Mouse (Mus musculus): Measurements from ENCODE around the gene Ddias. TPM values are rescaled to one million over a fixed set of nuclear protein-coding genes. Genes with fewer than 3 reads are reported as not detected.
A peak's percentile ranks its signal among the peaks of the same experiment; 100 is the strongest.

The Ddias gene
- total and polyA plus RNA-seq, 2 experiments from 2014 or later, result 3.2 to 4.2 TPM

DNA sequence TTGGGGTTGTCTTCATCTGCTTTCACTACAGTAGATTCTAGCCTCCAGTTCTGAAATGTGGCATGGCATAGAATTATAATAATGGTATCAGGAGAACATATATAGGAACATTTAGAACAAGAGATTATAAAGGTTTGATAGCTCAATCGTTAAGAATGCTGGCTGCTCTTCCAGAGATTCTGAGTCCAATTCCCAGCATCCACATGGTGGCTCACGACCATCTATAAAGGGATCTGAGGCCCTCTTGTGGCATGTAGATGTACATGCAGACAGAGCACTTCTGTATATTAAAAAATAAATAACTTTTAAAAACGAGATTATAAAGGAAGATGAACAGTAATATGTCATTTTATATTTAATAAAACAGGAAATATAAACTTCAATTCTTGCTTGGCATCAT, 19.4 kb upstream of the Ddias start:
- Histone ChIP-seq H3K27ac (ENCODE audit: low read depth, low read length) (no peak overlapping the region), H3K4me1 (ENCODE audit: insufficient read depth) (no peaks in the 10 kb centered on the region), H3K9ac (no peak overlapping the region), H3K9me3 (ENCODE audit: low read length) (no peaks in the 10 kb centered on the region), H3K27me3 (ENCODE audit: insufficient read depth, low read length) (no peaks in the 10 kb centered on the region), H3K4me2 (ENCODE audit: low read depth) (no peak overlapping the region), H3K4me3 (ENCODE audit: low read depth, low read length) (no peak overlapping the region), H3K36me3 (ENCODE audit: insufficient read depth) (no peaks in the 10 kb centered on the region)
- 47% methylated on average over 3 of the region's 3 CpGs for WGBS
- no peak for ATAC-seq
- peak; percentile 41 for TF ChIP-seq CTCF (IDR thresholded peaks at IDR 0.05; ENCODE audit: low read depth)
- DNase-seq, result no peak

DNA sequence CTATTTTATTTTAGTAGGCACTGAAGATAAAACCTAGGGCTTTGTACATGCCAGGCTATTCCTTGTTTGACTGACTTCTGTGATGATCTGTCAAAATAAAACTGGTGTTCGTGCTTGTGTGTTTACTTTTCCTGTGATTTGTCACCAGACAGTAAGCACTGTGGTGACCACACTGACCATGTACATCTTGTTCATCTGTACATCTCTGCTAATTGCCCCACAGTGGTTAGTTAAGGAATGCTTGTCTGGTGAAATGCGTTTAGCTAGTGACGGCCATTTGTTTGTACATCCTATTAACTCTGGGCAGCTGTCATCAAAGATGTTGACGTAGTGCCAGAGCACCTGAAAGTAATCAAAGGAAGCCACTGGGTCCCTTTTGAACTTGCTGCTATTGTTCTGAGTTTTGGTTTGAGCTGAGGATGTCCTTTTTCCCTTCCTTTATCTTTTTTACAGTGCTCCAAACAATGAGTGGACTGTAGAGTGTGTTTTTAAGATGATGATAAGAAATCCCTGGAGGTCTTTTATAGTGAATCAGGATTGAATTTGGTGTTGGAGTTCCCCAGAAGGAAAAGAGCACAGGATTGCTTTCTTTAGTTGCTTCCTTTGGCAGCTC, 16.7 kb upstream of the Ddias start:
- ATAC-seq (no peak), DNase-seq (no peak)
- Histone ChIP-seq H3K9me3 (ENCODE audit: low read length) (no peaks in the 10 kb centered on the region), H3K27ac (ENCODE audit: low read depth, low read length) (no peak overlapping the region), H3K4me3 (ENCODE audit: low read depth, low read length) (no peak overlapping the region), H3K27me3 (ENCODE audit: insufficient read depth, low read length) (no peaks in the 10 kb centered on the region), H3K36me3 (ENCODE audit: insufficient read depth) (no peaks in the 10 kb centered on the region), H3K4me2 (ENCODE audit: low read depth) (no peak overlapping the region), H3K9ac (no peak overlapping the region), H3K4me1 (ENCODE audit: insufficient read depth) (no peaks in the 10 kb centered on the region)
- no peak for TF ChIP-seq CTCF (IDR thresholded peaks at IDR 0.05; ENCODE audit: low read depth)
- 40% methylated on average over 4 of the region's 4 CpGs for WGBS

DNA sequence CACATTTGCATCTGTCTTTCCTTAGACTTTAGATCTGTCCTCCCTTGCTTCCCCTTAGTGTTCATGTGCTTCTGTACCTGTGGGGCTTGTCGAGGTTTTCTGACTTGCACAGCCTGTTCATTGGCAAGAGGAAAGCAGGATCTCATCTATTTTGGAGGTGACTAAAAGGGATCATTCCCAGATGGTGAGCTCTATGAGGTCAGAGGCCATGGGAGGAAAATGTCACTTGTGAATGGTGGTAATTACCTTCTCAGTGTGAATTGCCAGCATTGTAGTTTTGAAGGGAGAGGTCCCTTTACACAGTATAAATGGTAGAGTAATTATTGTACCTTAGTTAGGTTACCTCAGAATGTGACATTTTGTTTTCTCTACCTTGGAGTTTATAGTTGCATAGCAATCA, 16.2 kb upstream of the Ddias start:
- Histone ChIP-seq H3K4me3 (ENCODE audit: low read depth, low read length) (no peak overlapping the region), H3K9me3 (ENCODE audit: low read length) (no peaks in the 10 kb centered on the region), H3K4me1 (ENCODE audit: insufficient read depth) (no peaks in the 10 kb centered on the region), H3K9ac (no peak overlapping the region), H3K36me3 (ENCODE audit: insufficient read depth) (no peaks in the 10 kb centered on the region), H3K27me3 (ENCODE audit: insufficient read depth, low read length) (no peaks in the 10 kb centered on the region), H3K27ac (ENCODE audit: low read depth, low read length) (no peak overlapping the region), H3K4me2 (ENCODE audit: low read depth) (no peak overlapping the region)
- no peak for TF ChIP-seq CTCF (IDR thresholded peaks at IDR 0.05; ENCODE audit: low read depth)
- DNase-seq (no peak), ATAC-seq (no peak)
- 70% methylated on average over 1 of the region's 1 CpGs for WGBS

DNA sequence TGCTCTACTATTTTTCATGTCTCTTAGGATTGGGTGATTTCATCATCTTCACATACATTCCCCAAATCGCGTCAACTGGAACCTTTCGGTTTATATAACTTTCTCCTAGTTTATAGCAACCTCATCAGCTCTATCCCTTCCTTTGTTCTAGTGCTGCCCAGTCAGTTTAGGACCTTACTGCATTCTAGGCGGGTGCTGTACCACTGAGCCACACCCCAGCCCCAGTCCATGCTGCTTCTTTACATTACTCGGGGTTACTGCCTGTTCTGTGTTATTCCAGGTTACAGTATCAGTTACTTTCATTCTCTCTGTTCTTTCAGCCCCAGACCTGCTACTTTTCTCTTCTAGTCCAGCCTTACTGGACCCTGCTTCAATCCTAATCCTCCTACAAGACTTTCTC, 13.2 kb upstream of the Ddias start:
- H3K9me3 ChIP-seq (ENCODE audit: low read length), result no peaks in the 10 kb centered on the region
- H3K36me3 ChIP-seq (ENCODE audit: insufficient read depth), result no peaks in the 10 kb centered on the region
- no peak for DNase-seq
- 93% methylated on average over 5 of the region's 5 CpGs for WGBS
- no peak for TF ChIP-seq CTCF (IDR thresholded peaks at IDR 0.05; ENCODE audit: low read depth)
- H3K9ac ChIP-seq, result no peak overlapping the region
- H3K4me2 ChIP-seq (ENCODE audit: low read depth), result no peak overlapping the region
- no peaks in the 10 kb centered on the region for H3K4me1 ChIP-seq (ENCODE audit: insufficient read depth)
- no peak overlapping the region for H3K27ac ChIP-seq (ENCODE audit: low read depth, low read length)
- no peak for ATAC-seq
- H3K27me3 ChIP-seq (ENCODE audit: insufficient read depth, low read length), result no peaks in the 10 kb centered on the region
- H3K4me3 ChIP-seq (ENCODE audit: low read depth, low read length), result no peak overlapping the region

DNA sequence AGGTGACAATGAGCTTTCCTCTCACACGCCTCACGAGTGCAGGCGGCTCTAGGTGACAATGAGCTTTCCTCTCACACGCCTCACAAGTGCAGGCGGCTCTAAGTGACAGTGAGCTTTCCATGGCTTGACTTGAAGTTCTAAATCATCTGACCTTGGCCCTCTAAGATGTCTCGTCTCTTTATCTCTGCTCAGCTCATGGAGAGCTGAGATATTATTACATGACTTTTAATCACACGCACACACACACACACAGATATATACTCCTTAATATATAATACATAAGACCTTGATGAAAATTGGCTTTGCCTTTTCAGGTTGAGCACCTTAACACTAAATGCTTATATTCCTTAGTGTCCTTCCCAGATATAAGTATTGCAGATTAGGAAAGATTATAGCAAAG, 12.8 kb upstream of the Ddias start:
- no peak overlapping the region for H3K4me2 ChIP-seq (ENCODE audit: low read depth)
- no peaks in the 10 kb centered on the region for H3K9me3 ChIP-seq (ENCODE audit: low read length)
- WGBS, result 90% methylated on average over 7 of the region's 7 CpGs
- ATAC-seq, result no peak
- DNase-seq, result no peak
- H3K4me1 ChIP-seq (ENCODE audit: insufficient read depth), result no peaks in the 10 kb centered on the region
- no peak for TF ChIP-seq CTCF (IDR thresholded peaks at IDR 0.05; ENCODE audit: low read depth)
- no peak overlapping the region for H3K4me3 ChIP-seq (ENCODE audit: low read depth, low read length)
- H3K9ac ChIP-seq, result no peak overlapping the region
- H3K36me3 ChIP-seq (ENCODE audit: insufficient read depth), result no peaks in the 10 kb centered on the region
- no peak overlapping the region for H3K27ac ChIP-seq (ENCODE audit: low read depth, low read length)
- H3K27me3 ChIP-seq (ENCODE audit: insufficient read depth, low read length), result no peaks in the 10 kb centered on the region

DNA sequence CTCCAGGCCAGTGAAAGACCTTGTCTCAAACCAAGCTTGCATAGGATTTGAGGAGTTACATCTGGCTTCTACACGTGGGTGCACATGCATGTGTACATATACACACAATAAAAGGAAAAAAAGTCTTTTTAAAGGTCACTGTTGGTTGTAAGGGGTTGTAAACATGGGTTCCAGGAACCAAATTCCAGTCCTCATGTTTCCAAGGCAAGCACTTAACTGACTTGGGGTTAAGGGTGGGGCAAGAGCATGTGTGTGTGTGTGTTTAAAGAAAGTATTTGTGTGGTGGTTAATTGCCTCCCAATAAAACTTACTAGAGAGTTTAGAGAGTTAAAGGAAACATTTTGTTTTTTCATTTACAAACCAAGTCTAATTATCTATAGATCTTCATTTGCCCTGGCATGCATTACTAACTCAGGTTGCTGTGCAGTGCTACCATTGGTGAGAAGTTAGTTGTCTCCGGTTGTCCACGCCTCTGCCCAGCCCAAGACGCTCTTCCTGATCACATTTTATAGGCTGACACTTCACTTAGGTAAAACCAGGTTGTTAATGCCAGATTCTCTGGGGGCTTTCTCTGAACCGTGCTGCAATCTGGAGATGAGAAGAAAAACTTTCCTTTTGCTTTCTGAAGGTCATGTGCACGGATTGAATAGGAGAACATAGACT, 11.1 kb upstream of the Ddias start:
- no peak for TF ChIP-seq CTCF (IDR thresholded peaks at IDR 0.05; ENCODE audit: low read depth)
- Histone ChIP-seq H3K36me3 (ENCODE audit: insufficient read depth) (no peaks in the 10 kb centered on the region), H3K4me2 (ENCODE audit: low read depth) (no peak overlapping the region), H3K27me3 (ENCODE audit: insufficient read depth, low read length) (no peaks in the 10 kb centered on the region), H3K27ac (ENCODE audit: low read depth, low read length) (no peak overlapping the region), H3K4me3 (ENCODE audit: low read depth, low read length) (no peak overlapping the region), H3K9ac (no peak overlapping the region), H3K9me3 (ENCODE audit: low read length) (no peaks in the 10 kb centered on the region), H3K4me1 (ENCODE audit: insufficient read depth) (no peaks in the 10 kb centered on the region)
- 88% methylated on average over 6 of the region's 6 CpGs for WGBS
- no peak for DNase-seq
- ATAC-seq, result no peak

DNA sequence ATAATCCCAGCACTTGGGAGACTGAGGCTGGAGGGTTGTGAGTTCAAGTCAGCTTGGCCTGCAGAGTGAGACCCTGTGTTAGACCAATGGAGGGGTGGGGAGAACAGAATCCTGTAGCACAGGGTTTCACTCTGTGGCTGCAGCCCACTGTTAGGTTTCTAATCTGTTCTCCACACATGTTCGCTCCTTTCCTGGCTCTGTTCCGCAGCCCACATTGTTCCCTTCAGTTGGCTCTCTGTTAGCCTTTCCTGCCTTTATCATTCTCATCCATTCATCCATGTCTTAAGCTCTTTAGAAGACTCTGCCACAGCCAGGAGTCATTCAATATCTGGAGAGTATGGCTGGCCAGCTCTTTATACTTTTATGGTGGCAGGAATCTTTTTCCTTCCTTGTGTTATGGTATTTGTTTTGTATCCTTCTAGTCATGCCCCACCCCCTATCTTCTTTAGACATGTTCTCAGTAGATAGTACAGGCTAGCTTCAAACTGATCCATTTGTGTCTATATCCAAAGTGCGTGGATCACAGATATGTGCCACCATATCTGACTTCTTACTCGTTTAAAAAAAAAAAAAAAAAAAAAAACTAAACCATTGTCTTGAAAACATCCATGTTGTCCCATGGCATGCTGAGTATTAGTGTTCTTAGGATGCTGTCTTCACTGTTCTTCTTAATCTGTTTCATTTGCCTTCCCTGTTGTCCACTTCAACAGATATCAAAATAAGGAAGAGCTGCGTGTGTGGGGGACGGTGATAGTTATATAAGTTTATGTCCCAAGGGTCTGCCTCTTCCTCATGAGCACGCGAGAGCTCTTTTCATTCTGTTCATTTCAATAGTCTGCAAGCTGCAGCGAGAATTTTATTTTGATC, 10.0 kb upstream of the Ddias start:
- H3K4me3 ChIP-seq (ENCODE audit: low read depth, low read length), result no peak overlapping the region

More for the DNA sequence above, 10.0 kb upstream of the Ddias start:
- Histone ChIP-seq H3K36me3 (ENCODE audit: insufficient read depth) (no peaks in the 10 kb centered on the region), H3K9ac (no peak overlapping the region), H3K4me2 (ENCODE audit: low read depth) (no peak overlapping the region), H3K27me3 (ENCODE audit: insufficient read depth, low read length) (no peaks in the 10 kb centered on the region), H3K4me1 (ENCODE audit: insufficient read depth) (no peaks in the 10 kb centered on the region), H3K27ac (ENCODE audit: low read depth, low read length) (no peak overlapping the region), H3K9me3 (ENCODE audit: low read length) (no peaks in the 10 kb centered on the region)
- DNase-seq (no peak), ATAC-seq (no peak)
- WGBS, result 81% methylated on average over 9 of the region's 9 CpGs
- TF ChIP-seq CTCF (IDR thresholded peaks at IDR 0.05; ENCODE audit: low read depth), result no peak

All from forebrain, postnatal 0 days (tissue).